Comparison of ENCODE assay signal across 22 mouse cellular contexts in the genomic region with DNA sequence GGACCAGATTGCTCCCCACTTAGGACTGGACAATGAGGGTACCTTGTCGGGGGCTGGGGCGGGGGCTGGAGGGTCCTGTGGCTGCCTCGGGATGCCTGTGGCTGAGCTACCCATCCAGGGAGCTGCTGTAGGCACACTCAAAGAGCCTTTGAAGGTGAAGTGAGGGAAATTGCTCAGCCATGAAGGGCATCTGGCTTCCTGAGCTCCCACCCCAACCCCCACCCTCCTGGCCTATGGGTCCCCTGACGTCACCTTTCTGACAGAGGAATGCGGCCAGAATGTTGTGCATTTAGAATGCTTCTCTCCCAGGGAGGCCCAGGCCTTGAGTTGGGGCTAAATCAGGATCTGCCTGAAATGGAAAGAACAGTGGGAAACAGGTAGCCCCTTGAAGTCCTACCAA. TPM values are rescaled to one million over a fixed set of nuclear protein-coding genes. Genes with fewer than 3 reads are reported as not detected.
DNase-seq lines count a peak whose midpoint lies in the region; ATAC-seq and TF ChIP-seq lines count a peak whose summit lies in the region.
"Had no signal": no experiment of that assay in that cellular context is flagged by ENCODE, and none has a peak within 500 bp of the region (broad histone marks: within the 10 kb centered on the region; RNA-seq: fewer than 3 reads in every experiment).

No protein-coding gene starts in this region.

- no peaks in the 10 kb centered on the region; the same call in 1 of the 2 replicates for H3K27me3 ChIP-seq in heart, embryonic 11.5 days (ENCODE audit: control insufficient read depth, insufficient read depth, low read length)
- H3K27me3 ChIP-seq in lung, postnatal 0 days (replicated peaks; ENCODE audit: insufficient read depth, low read length): no peaks in the 10 kb centered on the region
- no peaks in the 10 kb centered on the region for H3K27me3 ChIP-seq in kidney, embryonic 16.5 days (ENCODE audit: insufficient read depth, low read length)
- H3K27me3 ChIP-seq: embryonic facial prominence, embryonic 13.5 days; hindbrain, embryonic 12.5 days; limb, embryonic 12.5 days; Patski had no signal

- peaks cover 42% of the 10 kb centered on the region for H3K4me1 ChIP-seq in heart, embryonic 11.5 days (ENCODE audit: control insufficient read depth, insufficient read depth, low read length)
- peaks cover 10% of the 10 kb centered on the region; the same call in 1 of the 2 replicates for H3K4me1 ChIP-seq in lung, postnatal 0 days (ENCODE audit: insufficient read depth, low read depth, low read length)
- peaks cover 15% of the 10 kb centered on the region for H3K4me1 ChIP-seq in kidney, embryonic 16.5 days (ENCODE audit: insufficient read depth, low read length)
- H3K4me1 ChIP-seq: hindbrain, embryonic 12.5 days had no signal

- WGBS in heart, embryonic 11.5 days (ENCODE audit: insufficient replicate concordance): 44% methylated on average over 5 of the region's 5 CpGs
- WGBS in lung, postnatal 0 days: 49% methylated on average over 5 of the region's 5 CpGs
- whole genome bisulfite sequencing in kidney, embryonic 16.5 days: 49% methylated on average over 5 of the region's 5 CpGs

- DNase-seq in heart, postnatal 14 days: no peak
- DNase-seq in lung, postnatal 0 days (ENCODE audit: low spot score): peak; percentile 44
- no peak for DNase-seq in lung, postnatal 36 days
- DNase-seq in layer of hippocampus, postnatal 25 days (ENCODE audit: extremely low spot score in 1 of 2, low spot score in 1 of 2): no peak
- DNase-seq in thymus, postnatal 14 days: no peak
- no peak for DNase-seq in adrenal gland, adult (ENCODE audit: inconsistent age in 2 of 2, low spot score in 1 of 2)
- DNase-seq: cerebellum, adult 11 months; cerebellum, postnatal 25 days; gastrocnemius, postnatal 36 days; layer of hippocampus, postnatal 36 days; midbrain, embryonic 14.5 days; right cerebral cortex, postnatal 14 days; thymus, postnatal 25 days had no signal

- TF ChIP-seq EP300 in lung, postnatal 0 days (IDR thresholded peaks at IDR 0.05): no peak

- H3K9me3 ChIP-seq in heart, embryonic 11.5 days (replicated peaks; ENCODE audit: control insufficient read depth, low read length): no peaks in the 10 kb centered on the region
- H3K9me3 ChIP-seq in lung, postnatal 0 days (ENCODE audit: low read length): no peaks in the 10 kb centered on the region
- H3K9me3 ChIP-seq in kidney, embryonic 16.5 days (ENCODE audit: low read length): no peaks in the 10 kb centered on the region
- H3K9me3 ChIP-seq: embryonic facial prominence, embryonic 13.5 days; hindbrain, embryonic 12.5 days; limb, embryonic 12.5 days had no signal

- no peak for TF ChIP-seq CTCF in lung, postnatal 0 days (IDR thresholded peaks at IDR 0.05)

- intact Hi-C loops in heart, postnatal 14 days (cut with DNase I): no loop called here

- no peaks in the 10 kb centered on the region for H3K36me3 ChIP-seq in heart, embryonic 11.5 days (ENCODE audit: control insufficient read depth, insufficient read depth, low read length)
- H3K36me3 ChIP-seq in lung, postnatal 0 days (ENCODE audit: insufficient read depth, low read length): no peaks in the 10 kb centered on the region
- H3K36me3 ChIP-seq in kidney, embryonic 16.5 days (ENCODE audit: insufficient read depth, low read length): no peaks in the 10 kb centered on the region
- H3K36me3 ChIP-seq: embryonic facial prominence, embryonic 13.5 days; hindbrain, embryonic 12.5 days; limb, embryonic 12.5 days had no signal

- H3K9ac ChIP-seq in heart, embryonic 11.5 days (ENCODE audit: low read depth, low read length): no peak overlapping the region
- no peak overlapping the region for H3K9ac ChIP-seq in lung, postnatal 0 days (replicated peaks; ENCODE audit: low read depth)
- no peak overlapping the region for H3K9ac ChIP-seq in kidney, embryonic 16.5 days (replicated peaks; ENCODE audit: low read length)
- H3K9ac ChIP-seq: embryonic facial prominence, embryonic 13.5 days; hindbrain, embryonic 12.5 days; limb, embryonic 12.5 days had no signal

- peak; percentile 45; the same call in 1 of the 2 replicates for ATAC-seq in heart, embryonic 11.5 days (replicated peaks; ENCODE audit: insufficient number of reproducible peaks, low FRiP score, low TSS enrichment)
- peak; percentile 45 for ATAC-seq in lung, postnatal 0 days
- ATAC-seq in kidney, embryonic 16.5 days (ENCODE audit: low FRiP score, low TSS enrichment): peak; percentile 70
- ATAC-seq: Patski had no signal

- no peak overlapping the region; the same call in 1 of the 2 replicates for H3K4me2 ChIP-seq in heart, embryonic 11.5 days
- H3K4me2 ChIP-seq in lung, postnatal 0 days (replicated peaks; ENCODE audit: low read depth, low read length): no peak overlapping the region
- no peak overlapping the region for H3K4me2 ChIP-seq in kidney, embryonic 16.5 days (replicated peaks; ENCODE audit: low read depth, low read length)
- H3K4me2 ChIP-seq: embryonic facial prominence, embryonic 13.5 days; hindbrain, embryonic 12.5 days; limb, embryonic 12.5 days had no signal

- H3K4me3 ChIP-seq in heart, embryonic 11.5 days (ENCODE audit: low read depth, low read length): no peak overlapping the region
- no peak overlapping the region for H3K4me3 ChIP-seq in lung, postnatal 0 days (ENCODE audit: low read depth, low read length)
- no peak overlapping the region for H3K4me3 ChIP-seq in kidney, embryonic 16.5 days (ENCODE audit: low read length)
- H3K4me3 ChIP-seq: embryonic facial prominence, embryonic 13.5 days; hindbrain, embryonic 12.5 days; limb, embryonic 12.5 days had no signal

- H3K27ac ChIP-seq in heart, embryonic 11.5 days (ENCODE audit: low read depth, low read length): peak overlapping the region; percentile 83
- H3K27ac ChIP-seq in lung, postnatal 0 days (ENCODE audit: low read length): no peak overlapping the region
- peak overlapping the region; percentile 36; the same call in 1 of the 2 replicates for H3K27ac ChIP-seq in kidney, embryonic 16.5 days (ENCODE audit: low read length)
- H3K27ac ChIP-seq: embryonic facial prominence, embryonic 13.5 days; hindbrain, embryonic 12.5 days; limb, embryonic 12.5 days; macrophage; stomach, postnatal 0 days had no signal

RNA-seq across cellular contexts. Expression of a gene that starts 7.9 kb away (rescaled TPM):
- 0.42 and 0.69 TPM in 2 replicates for polyA plus RNA-seq in heart, embryonic 11.5 days (2014; fragmentation: Nextera tagmentation; extraction: Ambion mirVana)
- total RNA-seq in heart, postnatal 14 days (2021): 1 to 10 TPM; 1.6 TPM
- 2.1 and 2.5 TPM in 2 replicates for polyA plus RNA-seq in lung, postnatal 0 days (2015; fragmentation: Nextera tagmentation; extraction: Ambion mirVana)
- 1.7 and 1.9 TPM in 2 replicates for polyA plus RNA-seq in kidney, embryonic 16.5 days (2015; fragmentation: Nextera tagmentation; extraction: Ambion mirVana)
- total RNA-seq in layer of hippocampus, postnatal 25 days (2021): under 1 TPM; 0.31 to 0.44 TPM
- polyA plus RNA-seq: macrophage had no signal

RNA-seq across cellular contexts. Expression of a gene that starts 47.7 kb away (rescaled TPM):
- not detected in 2 replicates for polyA plus RNA-seq in heart, embryonic 11.5 days (2014; fragmentation: Nextera tagmentation; extraction: Ambion mirVana)
- total RNA-seq in heart, postnatal 14 days (2021): not detected
- polyA plus RNA-seq in lung, postnatal 0 days (2015; fragmentation: Nextera tagmentation; extraction: Ambion mirVana): 0.26 and 0.37 TPM in 2 replicates
- not detected in 2 replicates for polyA plus RNA-seq in kidney, embryonic 16.5 days (2015; fragmentation: Nextera tagmentation; extraction: Ambion mirVana)
- under 1 TPM in 1 of 2 experiments, not detected in 1; 0.35 TPM for total RNA-seq in layer of hippocampus, postnatal 25 days (2021)
- total RNA-seq: layer of hippocampus, postnatal 36 days had no signal
- polyA plus RNA-seq: embryonic facial prominence, embryonic 13.5 days; hindbrain, embryonic 12.5 days; intestine, embryonic 14.5 days; limb, embryonic 12.5 days; macrophage; midbrain, embryonic 14.5 days had no signal
